Mouse (Mus musculus) right cerebral cortex, postnatal 36 days (tissue): ENCODE data around the gene Abtb1.

Experiments used
- DNase-seq, 2 experiments: peaks; one replicate each; pipeline ENCODE4 v3.0.0; 2022; ENCODE audit warnings: low spot score in 2 of 2, mixed read lengths in 1 of 2

Gene Abtb1

GRCm38 (mm10) chr6:88841781-88842689 is at the start of gene Abtb1:
Gene Abtb1, minus strand, starts transcription at chr6:88841984.
- peak; percentile 99 for DNase-seq

- no peak for DNase-seq
These were observed 49.0 kb upstream of the Abtb1 start for GRCm38 (mm10) chr6:88890832-88891231.

GRCm38 (mm10) chr6:88889410-88890042 is 47.7 kb upstream of the Abtb1 start:
- no peak for DNase-seq

GRCm38 (mm10) chr6:88886417-88886967 is 44.7 kb upstream of the Abtb1 start:
- no peak for DNase-seq

GRCm38 (mm10) chr6:88885644-88886416 is 44.0 kb upstream of the Abtb1 start:
- DNase-seq = no peak

- DNase-seq = no peak
These were observed 42.9 kb upstream of the Abtb1 start for GRCm38 (mm10) chr6:88884690-88885089.

GRCm38 (mm10) chr6:88884195-88884594 is 42.4 kb upstream of the Abtb1 start:
- DNase-seq = no peak

GRCm38 (mm10) chr6:88881334-88881733 is 39.5 kb upstream of the Abtb1 start:
- no peak for DNase-seq

- no peak for DNase-seq
These were observed 37.7 kb upstream of the Abtb1 start for GRCm38 (mm10) chr6:88879471-88879870.

- DNase-seq = peak; percentile 80 to 81
These were observed 33.2 kb upstream of the Abtb1 start, which contains the start of gene Podxl2 for GRCm38 (mm10) chr6:88874868-88875508. Gene Podxl2, minus strand, starts transcription at chr6:88875044.

- no peak for DNase-seq
These were observed 32.4 kb upstream of the Abtb1 start for GRCm38 (mm10) chr6:88873965-88874867.

- no peak for DNase-seq
These were observed 31.0 kb upstream of the Abtb1 start for GRCm38 (mm10) chr6:88872811-88873210.

- DNase-seq = peak in 1 of 2 experiments; percentile 48
These were observed 29.8 kb upstream of the Abtb1 start for GRCm38 (mm10) chr6:88871546-88871945.

GRCm38 (mm10) chr6:88870594-88870993 is 28.8 kb upstream of the Abtb1 start:
- no peak for DNase-seq

GRCm38 (mm10) chr6:88869459-88869858 is 27.7 kb upstream of the Abtb1 start:
- DNase-seq = peak in 1 of 2 experiments; percentile 48

- no peak for DNase-seq
These were observed 23.9 kb upstream of the Abtb1 start for GRCm38 (mm10) chr6:88865704-88866103.

GRCm38 (mm10) chr6:88860914-88861313 is 19.1 kb upstream of the Abtb1 start:
- DNase-seq = no peak

- no peak for DNase-seq
These were observed 16.6 kb upstream of the Abtb1 start for GRCm38 (mm10) chr6:88858341-88858740.

- no peak for DNase-seq
These were observed 16.0 kb upstream of the Abtb1 start for GRCm38 (mm10) chr6:88857830-88858229.

- no peak for DNase-seq
These were observed 15.5 kb upstream of the Abtb1 start for GRCm38 (mm10) chr6:88857249-88857648.
